Mouse (Mus musculus) layer of hippocampus, postnatal 14 days (tissue): ENCODE results near the gene Naa15. TPM values are rescaled to one million over a fixed set of nuclear protein-coding genes. Genes with fewer than 3 reads are reported as not detected.
"Not testable (repeated sequence)": the region's sequence is repeated elsewhere in the genome, so short reads cannot be mapped to it uniquely, and the experiment has no call there.

ENCODE experiments used
- DNase-seq, 2 experiments: peaks; one replicate each; pipeline ENCODE4 v3.0.0; 2021 to 2022; ENCODE audit warnings: low spot score in 2 of 2, mixed read lengths in 1 of 2
- total RNA-seq, 2 experiments: library from RNA; stranded (reverse); gene quantifications; 2 replicates each; pipeline ENCODE4 v1.2.3; 2021

Naa15 gene
- total RNA-seq, 2 experiments from 2014 or later: 41.8 to 46.9 TPM

- no peak for DNase-seq
Measured at GRCm38 (mm10) chr3:51425394-51425793, 10.4 kb downstream of the Naa15 start.

DNA sequence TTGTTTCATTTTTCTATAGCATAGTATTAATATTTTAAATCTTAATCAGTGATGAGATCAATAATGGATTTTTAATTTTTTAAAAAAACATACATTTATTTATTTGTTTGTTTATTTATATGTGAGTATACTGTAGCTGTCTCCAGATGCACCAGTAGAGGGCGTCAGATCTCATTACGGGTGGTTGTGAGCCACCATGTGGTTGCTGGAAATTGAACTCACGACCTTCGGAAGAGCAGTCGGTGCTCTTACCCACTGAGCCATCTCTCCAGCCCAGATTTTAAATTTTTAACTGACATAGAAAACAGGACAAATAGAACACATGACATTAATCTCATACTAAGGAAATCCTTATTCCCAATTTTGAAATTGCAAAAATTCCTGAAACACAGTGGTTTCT, 19.4 kb downstream of the Naa15 start:
- DNase-seq: not testable (repeated sequence)

GRCm38 (mm10) chr3:51434871-51435595, 20.1 kb downstream of the Naa15 start:
- DNase-seq: no peak

GRCm38 (mm10) chr3:51468530-51468929, 53.6 kb downstream of the Naa15 start:
- DNase-seq: no peak

- DNase-seq: no peak
Measured at GRCm38 (mm10) chr3:51475706-51476105, 60.8 kb downstream of the Naa15 start.

- DNase-seq: no peak
Measured at GRCm38 (mm10) chr3:51479893-51480292, 64.9 kb downstream of the Naa15 start.

- peak; percentile 57 to 72 for DNase-seq
Measured at GRCm38 (mm10) chr3:51481059-51481458, 66.1 kb downstream of the Naa15 start.

- no peak for DNase-seq
Measured at GRCm38 (mm10) chr3:51481881-51482280, 66.9 kb downstream of the Naa15 start.

DNA sequence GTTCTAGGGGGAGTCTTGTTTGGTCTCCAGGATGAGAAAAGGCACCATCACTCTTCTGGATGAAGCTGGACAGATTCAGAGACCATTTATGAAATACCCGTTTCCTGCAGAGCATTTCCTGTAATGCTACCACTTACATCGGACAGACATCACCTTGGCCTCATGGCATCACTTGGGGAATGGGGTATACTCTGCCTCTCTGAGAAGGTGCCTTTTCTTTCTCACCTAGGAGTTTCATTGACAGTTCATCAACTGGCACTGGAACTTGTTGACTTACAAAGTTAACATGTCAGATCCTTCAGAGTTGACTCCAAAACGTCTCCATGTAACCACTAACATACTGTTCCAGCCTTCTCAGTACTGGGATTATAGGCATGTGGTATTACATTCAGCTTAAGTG, 67.8 kb downstream of the Naa15 start:
- DNase-seq: no peak

DNA sequence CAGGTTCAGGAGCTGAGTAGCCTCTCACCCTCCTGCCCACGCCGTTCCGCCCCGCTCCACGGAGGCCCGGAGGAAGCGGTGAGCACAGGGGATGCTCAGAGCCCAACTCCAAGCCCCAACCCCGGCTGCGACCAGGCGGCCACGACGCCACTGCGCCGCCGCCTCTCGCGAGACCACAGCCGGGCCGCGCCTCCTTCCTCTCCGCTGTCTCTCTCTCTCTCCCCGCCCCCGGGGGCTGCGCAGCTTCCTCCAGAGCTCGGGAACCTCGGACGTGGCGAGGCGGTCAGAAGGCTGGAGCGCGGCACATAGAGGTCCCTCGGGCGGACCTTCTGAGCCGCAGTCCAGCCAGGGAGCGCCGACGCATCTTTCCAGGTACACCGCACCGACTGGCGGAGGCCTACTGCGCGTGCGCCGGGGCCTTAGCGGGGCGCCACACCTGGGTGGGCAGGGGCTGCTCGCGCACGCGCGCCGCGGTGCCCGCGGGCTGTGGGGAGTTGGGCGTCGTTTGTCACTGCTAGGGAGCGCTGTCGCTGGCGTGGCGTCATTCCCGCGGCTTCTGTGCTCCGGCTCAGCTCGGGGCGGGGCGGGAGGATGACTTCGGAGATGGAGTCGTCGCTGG, 68.9 kb downstream of the Naa15 start, which contains the start of gene Rab33b:
Gene Rab33b, plus strand, starts transcription at position 180 of the 619 bp plus-strand sequence.
- DNase-seq: peak; percentile 97 to 99

DNA sequence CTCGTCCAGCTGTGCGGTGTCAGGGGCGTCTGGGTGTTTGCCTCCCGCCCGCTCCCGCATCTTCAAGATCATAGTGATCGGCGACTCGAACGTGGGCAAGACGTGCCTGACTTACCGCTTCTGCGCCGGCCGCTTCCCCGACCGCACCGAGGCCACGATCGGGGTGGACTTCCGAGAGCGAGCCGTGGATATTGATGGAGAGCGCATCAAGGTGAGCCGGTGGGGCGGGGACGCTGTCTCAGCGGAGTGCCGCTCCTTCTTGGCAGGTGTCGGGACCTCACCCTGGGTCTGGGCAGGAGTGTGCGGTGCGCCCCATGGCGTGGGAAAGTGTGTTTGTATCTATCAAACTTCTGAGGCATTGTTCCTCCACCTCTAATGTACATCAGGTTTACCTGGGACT, 69.4 kb downstream of the Naa15 start:
- DNase-seq: no peak

DNA sequence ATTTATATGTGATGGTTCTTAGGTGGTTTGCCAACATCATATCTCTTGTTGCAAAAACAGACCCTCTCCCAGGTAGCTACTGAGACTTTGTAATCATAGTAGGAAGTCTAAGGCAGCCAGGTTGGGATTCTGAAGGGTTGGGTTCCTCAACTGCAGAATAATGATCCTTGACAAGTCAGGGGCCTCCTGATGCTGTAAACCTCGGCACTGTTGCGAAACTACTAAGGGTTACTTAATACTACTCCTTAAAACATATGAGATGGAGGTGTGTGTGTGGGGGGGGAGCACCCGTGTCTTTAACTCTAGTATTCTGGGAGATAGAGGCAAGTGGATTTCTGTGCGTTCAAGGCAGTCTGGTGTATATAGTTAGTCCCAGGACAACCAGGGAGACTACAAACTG, 70.4 kb downstream of the Naa15 start:
- DNase-seq: no peak

- no peak for DNase-seq
Measured at GRCm38 (mm10) chr3:51486491-51487195, 71.7 kb downstream of the Naa15 start.

GRCm38 (mm10) chr3:51490088-51490753, 75.3 kb downstream of the Naa15 start:
- peak in 1 of 2 experiments; percentile 63 for DNase-seq

- no peak for DNase-seq
Measured at GRCm38 (mm10) chr3:51493272-51493838, 78.4 kb downstream of the Naa15 start.

- no peak for DNase-seq
Measured at GRCm38 (mm10) chr3:51494466-51494865, 79.5 kb downstream of the Naa15 start.

GRCm38 (mm10) chr3:51495646-51496045, 80.7 kb downstream of the Naa15 start:
- no peak for DNase-seq

DNA sequence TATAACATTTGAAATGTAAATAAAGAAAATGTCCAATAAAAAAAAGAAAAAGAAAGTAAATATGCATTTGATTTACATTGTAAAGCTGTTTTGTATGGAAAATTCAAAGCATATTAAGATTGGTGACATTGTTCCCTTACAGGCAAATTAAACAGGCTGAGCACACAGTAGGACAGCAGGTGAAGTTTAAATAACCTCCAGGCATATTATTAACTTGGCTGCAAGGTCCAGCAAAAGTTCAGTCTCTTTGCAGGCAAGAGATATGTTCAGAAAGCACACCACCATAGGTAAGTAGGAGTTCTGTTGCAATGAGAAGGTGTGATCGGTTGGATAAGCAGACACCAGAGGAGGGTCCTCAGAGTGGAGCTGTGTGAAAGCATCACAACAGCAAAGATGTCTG, 83.0 kb downstream of the Naa15 start:
- DNase-seq: no peak

DNA sequence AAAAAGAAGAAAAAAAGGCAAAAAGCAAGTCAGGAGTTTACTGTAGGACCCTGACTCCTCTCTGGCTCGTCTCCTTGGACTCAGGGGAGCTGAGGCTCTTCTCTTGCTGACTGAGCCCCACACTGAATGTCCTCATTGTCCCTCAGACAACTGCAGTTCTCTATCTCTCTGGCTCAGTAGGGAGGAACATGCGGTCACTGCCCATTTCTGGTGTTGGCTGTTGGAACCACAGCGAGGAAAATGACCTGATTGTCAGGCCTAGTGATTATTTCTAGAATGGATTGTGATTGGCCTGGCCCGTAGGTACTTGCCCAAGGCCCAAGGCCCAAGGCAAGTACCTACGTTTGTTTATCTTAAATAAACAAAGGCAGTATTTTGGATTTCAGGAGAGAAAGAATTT, 83.7 kb downstream of the Naa15 start:
- no peak for DNase-seq

DNA sequence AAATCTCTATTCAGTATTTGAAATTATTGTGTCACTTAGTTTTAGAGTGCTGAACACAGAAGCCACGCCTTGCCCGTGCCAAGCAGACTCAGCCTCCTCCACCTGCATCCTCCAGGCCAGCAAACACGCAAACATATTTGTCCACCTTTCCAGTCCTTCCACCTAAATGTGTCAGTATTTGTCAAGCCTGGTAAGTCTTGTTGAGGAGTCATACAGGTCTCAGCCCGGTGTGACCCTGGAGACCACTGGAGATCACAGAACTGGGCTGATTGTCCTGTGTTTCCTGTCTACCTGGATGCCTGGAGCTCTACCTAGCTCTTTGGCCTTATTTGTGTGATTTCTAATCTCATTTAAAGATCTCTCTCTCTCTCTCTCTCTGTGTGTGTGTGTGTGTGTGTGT, 84.9 kb downstream of the Naa15 start:
- no peak for DNase-seq

DNA sequence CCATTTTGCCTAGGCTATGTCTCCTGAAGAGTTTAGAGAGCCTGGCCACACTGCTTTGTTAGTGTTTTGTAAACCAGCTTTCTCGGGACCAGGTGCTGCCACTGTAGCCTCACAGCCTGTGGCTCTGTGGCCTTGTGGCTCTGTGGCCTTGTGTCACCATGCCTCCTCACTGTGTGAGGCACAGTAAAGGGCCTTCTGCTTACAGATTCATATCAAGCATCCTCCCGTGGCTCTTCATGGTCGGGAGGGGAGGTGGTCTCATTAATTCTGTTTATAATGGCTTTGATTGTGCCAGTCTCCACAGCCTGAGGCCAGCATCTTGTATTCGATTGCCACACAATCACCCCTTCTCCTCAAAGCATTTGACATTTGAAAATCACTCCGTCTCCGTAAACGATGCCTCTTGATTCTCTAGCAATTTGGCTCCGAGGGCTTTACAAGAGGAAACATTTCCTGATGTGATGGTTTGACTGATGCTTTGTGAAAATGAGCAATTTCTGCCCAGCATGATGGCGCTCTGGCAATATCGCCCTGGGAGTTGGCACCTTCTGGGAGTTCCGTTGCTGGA, 89.5 kb downstream of the Naa15 start:
- DNase-seq: no peak
